Mouse (Mus musculus) neutrophil, adult 5-6 weeks (primary cell): ENCODE results near the gene Matn4. TPM values are rescaled to one million over a fixed set of nuclear protein-coding genes. Genes with fewer than 3 reads are reported as not detected.
A peak's percentile ranks its signal among the peaks of the same experiment; 100 is the strongest.

Experiments
- ATAC-seq: fragments of 151-379, 151-347 bp; 2 replicates; pipeline ENCODE4 v1.8.0; 2017; ENCODE audit warnings: mild to moderate bottlenecking, moderate TSS enrichment; ENCODE audit not compliant: insufficient number of reproducible peaks, poor library complexity, low FRiP score, severe bottlenecking; ENCODE audit errors: extremely low read depth
- total RNA-seq: library from RNA; stranded (forward); fragments of 200-1000 nt; gene quantifications from 2 replicates; pipeline ENCODE4 v1.2.3, GENCODE M21; 2017

Gene Matn4
- total RNA-seq, 1 experiment from 2014 or later = not detected

DNA sequence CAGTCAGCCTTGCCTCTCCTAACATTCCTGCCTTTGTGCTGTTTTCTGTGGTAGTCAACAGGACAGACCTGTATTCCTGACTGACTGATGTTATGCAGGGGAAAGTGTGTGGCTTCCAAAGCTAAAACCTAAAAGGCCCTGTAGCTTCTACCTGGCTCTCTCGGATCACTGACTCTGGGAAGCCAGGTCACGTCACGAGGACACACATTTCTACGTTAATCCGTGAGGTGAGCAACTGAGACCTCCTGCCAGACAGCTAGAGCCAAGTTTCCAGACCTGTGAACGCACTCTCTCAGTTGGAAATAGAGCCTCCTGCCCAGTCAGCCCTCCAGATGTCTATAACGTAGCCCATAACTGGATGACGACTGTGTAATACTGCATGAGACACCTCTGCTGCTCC is 17.0 kb upstream of the Matn4 start:
- no peak for ATAC-seq

DNA sequence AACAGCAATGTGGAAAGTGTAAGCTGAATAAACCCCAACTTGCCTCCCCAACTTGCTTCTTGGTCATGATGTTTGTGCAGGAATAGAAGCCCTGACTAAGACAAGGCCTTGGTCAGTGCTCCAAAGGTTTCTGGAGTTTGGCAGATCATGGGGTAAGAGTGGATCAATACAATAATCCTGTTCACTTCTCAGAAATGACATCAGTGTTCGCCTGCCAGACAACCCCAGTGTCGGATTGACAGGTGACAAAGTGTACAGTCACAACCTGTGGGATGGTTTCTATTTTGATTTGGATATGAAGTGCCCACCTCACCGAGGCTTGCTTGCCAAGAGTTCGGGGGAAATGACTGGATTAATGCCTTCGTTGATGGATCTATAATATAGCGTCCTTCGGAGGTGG is 16.3 kb upstream of the Matn4 start:
- ATAC-seq = no peak

DNA sequence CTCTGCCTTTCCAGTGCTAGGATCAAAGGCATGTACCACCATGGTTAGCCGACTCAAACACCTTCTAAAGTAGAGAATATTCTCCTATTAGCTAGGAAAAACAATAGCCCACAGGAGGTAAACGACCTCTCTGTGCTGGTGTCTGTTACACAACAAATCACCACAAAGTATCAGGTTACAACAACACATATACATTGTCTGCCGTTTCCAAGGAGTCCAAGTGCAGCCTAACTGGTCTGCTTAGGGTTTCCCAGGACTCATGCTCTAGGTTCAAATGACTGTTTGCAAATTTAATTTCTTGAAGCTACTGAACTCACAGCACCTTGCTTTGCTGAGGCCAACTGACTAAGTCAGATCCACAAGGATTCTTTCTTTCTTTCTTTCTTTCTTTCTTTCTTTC is 14.5 kb upstream of the Matn4 start:
- ATAC-seq = no peak

DNA sequence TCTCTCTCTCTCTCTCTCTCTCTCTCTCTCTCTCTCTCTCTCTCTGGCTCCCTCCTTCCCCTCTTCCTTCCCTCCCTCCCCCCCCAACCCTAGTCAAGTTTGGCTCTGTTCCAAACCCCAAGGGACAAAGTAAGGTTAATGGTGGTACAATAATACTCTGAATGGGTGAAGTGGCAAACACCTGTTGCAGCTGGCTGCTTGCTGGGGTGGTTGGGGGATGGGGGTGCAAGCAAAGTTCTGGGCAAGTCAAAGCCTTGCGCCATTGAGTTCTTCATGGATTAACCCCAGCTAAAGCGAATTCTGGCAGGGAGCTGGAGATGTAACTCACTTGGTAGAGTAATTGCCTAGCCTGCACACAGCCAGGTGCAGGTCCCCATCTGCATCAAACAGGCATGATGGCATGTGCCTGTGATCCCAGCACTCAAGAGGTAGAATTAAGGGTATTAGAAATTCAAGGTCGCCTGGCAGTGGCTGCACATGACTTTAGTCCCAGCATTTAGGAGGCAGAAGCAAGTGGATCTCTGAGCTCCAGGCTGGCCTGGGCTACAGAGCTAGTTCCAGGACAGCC is 13.4 kb upstream of the Matn4 start:
- no peak for ATAC-seq

DNA sequence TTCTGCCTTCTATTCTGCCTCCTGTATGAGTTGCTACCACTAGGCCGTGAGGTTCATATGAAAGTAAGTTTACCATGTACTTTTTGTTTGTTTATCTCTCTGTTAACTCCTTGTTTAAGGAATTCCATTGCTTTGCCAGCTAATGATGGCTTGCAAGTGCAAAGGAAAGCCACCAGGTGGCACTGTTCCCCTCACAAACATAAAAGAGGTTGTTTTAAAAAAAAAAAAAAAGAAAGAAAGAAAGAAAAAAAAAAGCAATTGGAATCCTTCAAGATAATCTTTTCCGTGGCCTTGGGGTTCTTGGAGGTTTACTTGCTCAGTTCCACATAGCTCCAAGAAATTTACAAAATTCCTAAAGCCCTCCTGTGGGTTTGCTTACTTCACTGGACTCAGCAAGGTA is 12.2 kb upstream of the Matn4 start:
- no peak for ATAC-seq

DNA sequence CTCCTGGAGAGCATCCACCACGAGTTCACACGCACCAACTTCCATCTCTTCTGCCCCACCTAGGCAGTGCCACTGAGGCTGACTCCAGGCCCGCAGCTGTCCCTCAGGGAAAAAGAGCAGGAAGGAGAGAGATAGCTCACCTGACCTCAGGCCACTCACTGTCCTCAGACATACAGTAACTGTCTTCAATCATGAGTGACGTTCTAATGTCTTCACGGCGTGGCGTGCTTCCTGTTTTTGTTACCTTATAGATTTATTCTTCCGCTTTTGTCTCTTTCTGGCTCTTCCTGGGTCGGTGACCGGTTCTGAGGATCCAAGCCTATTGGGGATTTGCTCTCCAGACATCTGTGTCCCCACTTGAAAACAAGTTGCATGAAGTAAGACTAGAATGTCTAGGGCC is 9.6 kb upstream of the Matn4 start:
- peak; percentile 37; the same call in 1 of the 2 replicates for ATAC-seq

DNA sequence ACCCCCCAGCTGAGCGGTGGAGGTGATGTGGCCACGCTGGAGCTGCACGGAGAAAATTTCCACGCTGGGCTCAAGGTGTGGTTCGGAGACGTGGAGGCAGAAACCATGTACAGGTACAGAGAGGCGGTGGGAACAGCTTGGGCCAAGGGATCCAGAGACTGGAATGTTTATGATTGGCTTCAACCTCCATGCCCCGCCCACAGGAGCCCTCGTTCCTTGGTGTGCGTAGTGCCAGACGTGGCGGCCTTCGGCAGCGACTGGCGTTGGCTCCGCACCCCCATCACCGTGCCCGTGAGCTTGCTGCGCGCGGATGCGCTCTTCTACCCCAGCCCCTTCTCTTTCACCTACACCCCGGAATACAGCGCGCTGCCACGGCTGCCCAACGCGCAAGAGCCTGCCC is 9.2 kb upstream of the Matn4 start:
- no peak for ATAC-seq

DNA sequence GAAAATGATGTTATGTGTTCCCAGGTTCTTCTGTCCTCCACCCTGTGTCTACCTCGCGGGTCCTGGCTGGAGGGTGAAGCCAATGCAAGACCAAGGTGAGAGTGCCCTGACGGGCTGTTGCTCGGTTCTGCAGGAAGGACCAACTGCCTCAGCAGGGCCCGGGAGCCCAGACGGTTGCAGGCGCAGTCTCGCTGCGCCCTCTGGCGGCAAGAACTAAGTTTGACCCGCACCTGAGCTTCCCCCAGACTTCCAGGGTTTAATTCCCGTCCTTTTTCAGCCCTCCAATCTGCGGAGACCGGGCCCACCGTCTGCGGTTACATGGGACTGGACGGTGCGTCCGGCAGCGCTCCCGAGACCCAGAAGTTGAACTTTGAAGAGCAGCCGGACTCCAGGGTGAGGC is 2.7 kb upstream of the Matn4 start:
- peak; percentile 51 for ATAC-seq

DNA sequence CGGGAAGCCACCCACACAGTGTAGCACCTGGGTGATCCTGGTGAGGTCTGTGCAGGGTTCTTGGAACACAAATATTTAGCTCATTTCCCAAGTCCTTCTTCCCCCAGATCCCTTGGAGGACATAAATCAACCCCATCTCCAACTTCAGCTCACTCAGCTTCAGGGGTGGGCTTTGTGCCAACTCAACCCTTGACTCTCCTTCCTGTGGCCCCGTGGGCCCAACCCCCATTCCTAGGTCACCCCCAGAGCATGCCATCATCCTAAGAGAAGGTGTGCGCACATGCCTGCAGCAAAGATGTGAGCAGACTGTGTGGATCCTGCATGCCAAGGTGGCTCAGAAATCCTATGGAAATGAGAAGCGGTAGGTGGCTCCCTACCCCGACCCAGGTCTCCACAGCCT is 559 bp upstream of the Matn4 start:
- no peak for ATAC-seq

DNA sequence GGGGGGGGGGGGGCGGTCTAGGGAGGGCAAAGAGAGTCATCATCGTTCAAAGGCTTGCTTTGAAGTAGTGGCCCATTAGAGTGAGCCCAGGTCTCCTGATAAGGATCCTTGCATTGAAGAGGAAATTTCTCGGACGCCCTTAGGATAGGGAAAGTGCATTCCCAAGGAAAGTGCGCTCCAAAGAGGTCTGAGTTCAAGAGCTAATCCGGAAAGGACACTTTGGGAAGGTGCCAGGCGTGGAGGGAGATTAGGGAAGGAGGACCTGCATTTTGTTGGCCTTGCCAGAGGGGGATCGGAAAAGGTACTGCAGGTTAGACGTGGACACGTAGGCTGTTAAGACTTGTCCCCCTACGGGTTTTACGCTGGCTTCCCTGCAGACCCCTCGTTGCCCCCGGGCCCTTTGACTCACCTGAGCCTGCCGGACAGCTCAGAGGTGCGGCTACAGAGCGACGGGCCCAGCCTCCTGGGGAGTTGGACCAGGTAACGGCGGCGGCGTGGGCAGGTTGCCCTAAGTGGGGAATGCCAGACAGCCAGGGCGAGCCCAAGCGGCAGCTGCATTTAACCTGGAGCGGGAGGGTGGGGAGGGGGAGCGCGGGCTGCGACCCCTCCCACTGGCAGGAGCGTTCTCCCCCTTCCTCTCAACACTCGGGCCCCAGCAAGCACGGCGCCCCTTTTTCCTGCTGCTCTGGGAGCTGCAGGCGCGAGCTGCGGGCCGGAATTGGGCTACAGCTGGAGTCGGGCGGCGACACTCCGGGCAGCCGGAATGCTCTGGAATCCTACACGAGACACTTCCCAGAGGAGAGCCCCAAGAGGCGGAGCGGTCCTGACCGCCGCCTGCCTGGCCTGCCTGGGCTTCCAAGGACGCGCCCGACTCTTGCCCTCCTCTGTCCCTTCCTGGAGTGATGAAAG is 624 bp downstream of the Matn4 start:
- no peak for ATAC-seq

DNA sequence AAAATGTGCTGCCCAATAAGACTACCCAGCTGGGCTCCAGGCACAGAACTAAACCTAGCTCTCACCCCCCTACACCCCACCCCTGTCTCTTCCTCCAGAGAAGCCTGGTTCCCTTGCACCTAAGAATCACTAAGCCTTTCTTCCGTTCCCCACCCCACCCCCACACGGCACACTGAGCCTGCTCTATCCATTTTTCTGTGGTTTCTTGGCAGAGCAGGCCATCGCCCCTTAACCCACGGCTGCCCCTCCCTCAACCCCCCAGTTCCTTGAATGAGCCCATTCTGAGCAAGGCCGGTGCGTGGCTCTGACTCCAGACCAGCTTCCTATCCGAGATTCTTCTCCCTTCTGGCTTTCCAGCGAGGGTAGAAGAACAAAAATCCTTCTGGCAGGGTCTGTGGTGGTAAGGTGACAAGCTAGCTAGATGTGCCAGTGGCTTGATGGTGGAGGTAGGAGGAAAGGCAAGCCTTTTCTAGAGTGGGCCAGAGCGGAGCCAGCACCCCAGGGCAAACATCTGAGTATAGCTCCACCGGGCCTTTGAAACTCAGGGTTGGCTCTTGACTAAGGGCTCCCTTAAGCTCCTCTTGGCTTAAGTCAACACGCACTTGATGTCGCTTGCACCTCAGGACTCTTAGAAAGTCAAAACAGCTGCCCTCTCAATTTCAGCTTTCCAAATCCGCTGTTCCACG is 1.4 kb downstream of the Matn4 start:
- ATAC-seq = no peak

DNA sequence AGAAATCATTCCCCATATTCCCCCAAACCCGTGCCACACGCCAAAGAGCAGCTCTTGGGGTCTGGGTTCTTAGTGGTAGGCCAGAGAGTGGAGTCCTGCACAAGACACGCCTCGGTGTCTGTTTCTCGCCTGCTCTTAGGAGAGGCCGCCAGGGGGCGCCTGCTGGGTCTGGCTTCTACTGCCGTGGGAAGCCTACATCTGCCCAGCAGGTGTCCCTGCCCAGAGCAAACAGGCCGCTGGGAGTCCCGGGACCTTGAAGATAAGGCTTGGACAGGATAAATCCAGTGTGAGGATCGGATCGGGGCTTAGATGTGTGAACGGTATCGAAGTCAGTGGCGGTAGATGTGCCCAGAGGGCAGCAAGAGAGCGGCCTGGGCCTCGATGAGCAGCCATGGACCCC is 2.1 kb downstream of the Matn4 start, which contains the start of gene Rbpjl:
Gene Rbpjl, plus strand, starts transcription at position 236 of the 400 bp plus-strand sequence.
- ATAC-seq = peak; percentile 69

DNA sequence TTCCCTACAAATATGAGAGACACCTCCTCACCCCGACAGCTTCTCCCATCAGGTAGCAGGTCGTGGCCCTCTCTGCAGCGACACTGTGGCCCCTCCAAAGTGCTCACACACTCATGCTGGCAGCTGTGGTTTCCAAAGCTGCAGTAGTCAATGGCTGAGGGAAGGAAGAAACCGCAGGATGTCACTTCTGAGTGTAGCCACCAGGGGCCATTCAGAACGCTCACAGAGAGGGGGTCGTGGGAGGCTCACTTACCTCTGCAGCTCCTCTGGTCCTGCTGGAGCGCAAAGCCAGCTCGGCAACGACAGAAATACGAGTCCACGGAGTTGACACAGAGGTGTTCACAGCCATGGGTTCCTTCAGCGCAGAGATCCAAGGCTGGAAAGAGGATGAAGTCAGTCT is 8.0 kb downstream of the Matn4 start:
- no peak for ATAC-seq

DNA sequence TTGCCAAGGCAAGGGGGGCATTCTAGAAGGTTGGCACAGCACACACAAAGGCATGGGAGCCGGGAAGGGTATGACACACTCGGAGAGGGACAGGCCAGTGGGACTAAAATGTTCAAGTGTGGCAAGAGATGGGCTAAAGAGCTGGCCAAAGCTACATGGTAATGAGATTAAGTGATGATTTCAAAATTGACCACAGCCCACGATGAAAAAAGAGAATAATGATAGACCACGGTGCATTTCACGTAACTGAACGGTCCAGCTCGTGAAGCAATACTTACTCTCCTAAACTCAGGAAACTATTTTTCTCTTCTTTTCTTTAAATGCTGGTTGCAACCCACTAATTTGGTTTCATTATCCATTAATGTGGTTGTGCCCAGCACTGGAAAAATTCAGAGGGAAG is 8.9 kb downstream of the Matn4 start:
- ATAC-seq = no peak

DNA sequence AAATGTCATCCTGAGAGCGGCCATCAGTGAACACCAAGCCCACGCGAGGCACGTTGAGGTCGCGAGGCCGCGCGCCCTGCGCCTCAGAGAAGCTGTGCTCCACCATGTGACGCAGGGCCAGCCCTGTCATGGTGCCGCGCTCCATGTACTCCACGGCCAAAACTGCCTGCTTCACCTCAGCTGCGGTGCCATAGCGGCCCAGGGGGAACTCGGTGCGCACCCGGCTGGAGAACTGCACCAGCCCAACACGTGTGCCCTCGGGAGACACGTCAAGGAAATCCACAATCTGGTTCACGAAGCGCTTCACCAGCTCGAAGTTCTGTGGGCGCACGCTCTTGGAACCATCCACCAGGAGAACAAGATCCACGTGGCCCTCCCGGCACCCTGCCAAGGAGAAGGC is 11.8 kb downstream of the Matn4 start:
- no peak for ATAC-seq

DNA sequence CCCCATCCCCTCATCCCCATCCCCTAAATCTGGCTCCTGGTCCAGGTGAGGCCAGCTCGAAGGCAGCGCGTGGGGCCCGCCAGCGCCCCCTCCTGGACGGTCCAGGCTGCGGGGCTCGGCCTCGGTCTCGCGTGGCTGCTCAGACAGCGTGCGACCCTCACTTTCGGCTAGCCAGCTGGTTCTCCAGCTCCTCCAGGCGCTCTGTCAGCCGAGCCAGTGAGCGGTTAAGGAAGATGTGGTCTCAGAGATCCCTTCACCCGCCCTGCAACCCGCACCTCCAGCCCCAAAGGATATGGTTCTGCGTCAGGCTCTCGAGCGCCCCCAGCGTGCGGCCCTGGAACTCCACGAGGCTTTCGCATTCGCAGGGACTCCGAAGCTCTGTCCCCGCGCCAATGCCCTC is 15.5 kb downstream of the Matn4 start:
- peak; percentile 77 for ATAC-seq

DNA sequence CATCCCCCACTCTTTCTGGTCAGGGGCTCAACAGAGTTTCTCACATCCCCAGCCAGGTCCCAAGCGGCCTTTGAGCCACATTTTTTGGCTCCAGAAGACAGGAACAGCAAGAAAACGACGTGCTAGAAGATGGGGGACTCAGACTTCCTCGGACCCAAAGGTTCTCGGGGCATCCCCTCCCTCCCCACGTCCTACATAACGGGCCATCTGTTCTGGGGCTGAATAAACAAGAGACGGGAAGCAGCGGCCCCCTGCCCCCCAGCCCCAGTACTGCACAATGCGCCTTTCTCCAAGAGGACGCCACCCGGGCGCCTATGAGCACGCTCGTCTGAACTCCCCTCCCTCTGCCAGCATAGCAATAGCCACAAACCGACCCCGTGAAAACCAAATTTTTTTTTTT is 15.9 kb downstream of the Matn4 start, which contains the start of gene Slpi:
Gene Slpi, minus strand, starts transcription at position 76 of the 400 bp plus-strand sequence.
- ATAC-seq = no peak

DNA sequence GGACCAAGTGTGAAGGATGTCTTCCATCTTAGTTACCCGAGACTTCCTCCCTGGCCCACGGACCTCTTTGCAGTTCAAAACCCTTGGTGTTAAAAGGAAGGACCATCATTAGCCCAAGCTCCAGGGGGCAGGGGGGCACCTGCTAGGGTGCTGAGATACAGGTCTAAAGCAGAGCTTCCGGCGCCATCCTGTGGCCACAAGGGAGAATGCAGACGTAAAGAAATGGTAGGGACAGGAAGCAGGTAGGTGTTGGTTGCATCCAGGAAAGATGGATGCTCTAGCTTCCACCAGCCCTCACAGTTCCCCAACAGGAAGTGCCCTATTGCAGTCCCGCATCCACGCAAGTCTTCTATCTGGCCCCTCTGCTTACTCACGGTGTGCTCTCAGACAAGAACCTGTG is 18.0 kb downstream of the Matn4 start:
- peak; percentile 69 for ATAC-seq

DNA sequence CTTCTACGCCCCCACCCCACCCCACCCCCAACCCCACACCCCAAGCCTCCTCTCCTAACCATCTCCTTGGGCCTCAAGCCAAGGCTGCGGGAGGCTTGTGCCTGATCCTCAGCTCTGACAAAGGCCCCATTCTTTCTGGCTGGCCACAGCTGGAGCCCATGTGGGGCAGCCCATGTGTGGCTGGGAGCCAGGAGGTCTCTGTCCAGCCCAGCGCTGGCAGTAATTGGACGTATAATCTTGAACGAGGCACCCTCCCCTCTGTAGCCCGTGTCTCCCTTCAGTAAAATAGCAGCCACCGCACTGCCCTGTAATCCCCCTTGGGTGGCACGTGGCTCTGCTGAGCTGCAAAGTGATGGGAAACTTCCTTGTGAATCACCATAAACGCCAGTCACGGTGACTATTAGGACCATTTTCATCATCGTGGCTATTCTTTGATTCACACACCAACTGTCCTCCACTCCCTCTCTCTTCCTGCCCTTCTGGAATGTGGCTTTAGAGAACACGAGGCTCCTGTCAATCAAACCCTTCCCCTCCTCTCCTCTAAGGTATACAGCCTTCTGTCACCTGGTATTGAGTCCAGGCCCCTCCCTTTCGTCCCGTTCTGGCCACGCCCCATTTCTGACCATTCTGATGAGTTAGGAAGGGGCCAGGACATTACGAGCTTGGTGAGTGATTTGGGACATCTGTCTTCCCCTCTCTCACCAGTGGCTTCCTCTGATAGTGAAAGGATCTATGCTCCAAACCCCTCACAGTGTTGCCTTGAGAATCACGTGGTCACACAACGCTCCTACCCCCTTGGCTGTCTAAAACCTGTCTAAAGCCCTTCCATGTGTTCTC is 18.8 kb downstream of the Matn4 start:
- ATAC-seq = 0 out of 2 replicates have a peak, but pooled peaks have one; percentile 15
